Mouse (Mus musculus) embryonic facial prominence, embryonic 10.5 days (tissue): ENCODE data around the gene Emc8. TPM values are rescaled to one million over a fixed set of nuclear protein-coding genes. Genes with fewer than 3 reads are reported as not detected.
"Not testable (repeated sequence)": the region's sequence is repeated elsewhere in the genome, so short reads cannot be mapped to it uniquely, and the experiment has no call there.

Experiments
- DNase-seq: peaks from one replicate; pipeline ENCODE4 v3.0.0-alpha.2; 2017; ENCODE audit warnings: low spot score
- H3K27ac ChIP-seq: fragments of 300-500 bp; sonication (generic); replicated peaks from 2 replicates; pipeline ENCODE4 v1.5.1; 2016; ENCODE audit warnings: mild to moderate bottlenecking
- H3K27me3 ChIP-seq: fragments of 300-500 bp; sonication (generic); replicated peaks from 2 replicates; pipeline ENCODE4 v1.6.1; 2016; ENCODE audit warnings: low read depth, mild to moderate bottlenecking; ENCODE audit not compliant: poor library complexity, severe bottlenecking
- H3K36me3 ChIP-seq: fragments of 300-500 bp; sonication (generic); replicated peaks from 2 replicates; pipeline ENCODE4 v1.6.1; 2016; ENCODE audit warnings: mild to moderate bottlenecking, moderate library complexity
- H3K4me1 ChIP-seq: fragments of 300-500 bp; sonication (generic); 2 replicates; pipeline ENCODE4 v1.6.1; 2016
- H3K4me3 ChIP-seq: fragments of 300-500 bp; sonication (generic); 2 replicates; pipeline ENCODE4 v1.5.1; 2016; ENCODE audit warnings: mild to moderate bottlenecking, moderate library complexity
- H3K9me3 ChIP-seq: fragments of 300-500 bp; sonication (generic); 2 replicates; pipeline ENCODE4 v1.6.1; 2016; ENCODE audit warnings: mild to moderate bottlenecking
- WGBS: fragments of 180-500 bp; shearing (Covaris S2); methylation state at CpG from one replicate; pipeline ENCODE4 v1.1.7; 2016; 5-methylcytosine and 5-hydroxymethylcytosine counted together
- polyA plus RNA-seq: library from polyadenylated mRNA; unstranded; fragments of >200 nt; fragmentation: Nextera tagmentation; extraction: Ambion mirVana; gene quantifications from 2 replicates; pipeline ENCODE4 v1.2.1, GENCODE M21; 2016

Gene Emc8
- polyA plus RNA-seq, 1 experiment from 2014 or later, result 400 TPM

GRCm38 (mm10) chr8:120681113-120681512, 12.7 kb upstream of the Emc8 start:
- no peaks in the 10 kb centered on the region for H3K36me3 ChIP-seq
- no peak overlapping the region for H3K4me3 ChIP-seq
- H3K27me3 ChIP-seq, result peaks cover 26% of the 10 kb centered on the region
- peaks cover 26% of the 10 kb centered on the region for H3K4me1 ChIP-seq
- WGBS, result 84% methylated on average over 10 of the region's 10 CpGs
- DNase-seq, result no peak
- H3K27ac ChIP-seq, result no peak overlapping the region
- H3K9me3 ChIP-seq, result no peaks in the 10 kb centered on the region

GRCm38 (mm10) chr8:120680405-120680804, 12.0 kb upstream of the Emc8 start:
- H3K9me3 ChIP-seq, H3K27ac ChIP-seq, H3K36me3 ChIP-seq, H3K4me3 ChIP-seq: not testable (repeated sequence)
- Histone ChIP-seq H3K27me3 (peaks cover 23% of the 10 kb centered on the region), H3K4me1 (peaks cover 19% of the 10 kb centered on the region)
- 63% methylated on average over 7 of the region's 7 CpGs for WGBS
- peak; percentile 52 for DNase-seq

- WGBS, result 75% methylated on average over 11 of the region's 11 CpGs
- DNase-seq, result no peak
- no peak overlapping the region for H3K27ac ChIP-seq
- H3K9me3 ChIP-seq, result no peaks in the 10 kb centered on the region
- peaks cover 23% of the 10 kb centered on the region for H3K27me3 ChIP-seq
- H3K36me3 ChIP-seq, result peaks cover 9% of the 10 kb centered on the region
- no peak overlapping the region for H3K4me3 ChIP-seq
- peaks cover 13% of the 10 kb centered on the region for H3K4me1 ChIP-seq
Measured at GRCm38 (mm10) chr8:120679629-120680387, 11.4 kb upstream of the Emc8 start.

- Histone ChIP-seq H3K36me3 (peaks cover 18% of the 10 kb centered on the region), H3K4me1 (peaks cover 4% of the 10 kb centered on the region; the same call in 1 of the 2 replicates), H3K4me3 (no peak overlapping the region), H3K27ac (no peak overlapping the region), H3K9me3 (no peaks in the 10 kb centered on the region), H3K27me3 (peaks cover 17% of the 10 kb centered on the region)
- WGBS, result 13% methylated on average over 10 of the region's 10 CpGs
- DNase-seq, result peak; percentile 86
Measured at GRCm38 (mm10) chr8:120678447-120678846, 10.1 kb upstream of the Emc8 start.

GRCm38 (mm10) chr8:120675718-120676117, 7.3 kb upstream of the Emc8 start:
- peaks cover 16% of the 10 kb centered on the region for H3K4me1 ChIP-seq
- H3K27ac ChIP-seq, result no peak overlapping the region
- H3K36me3 ChIP-seq, result peaks cover 45% of the 10 kb centered on the region
- H3K4me3 ChIP-seq, result no peak overlapping the region
- no peak for DNase-seq
- no peaks in the 10 kb centered on the region for H3K9me3 ChIP-seq
- 0 out of 2 replicates have a peak, but pooled peaks cover 6% of the 10 kb centered on the region for H3K27me3 ChIP-seq
- 71% methylated on average over 8 of the region's 8 CpGs for WGBS

GRCm38 (mm10) chr8:120673298-120673697, 4.9 kb upstream of the Emc8 start:
- Histone ChIP-seq H3K4me1 (peaks cover 30% of the 10 kb centered on the region), H3K27me3 (no peaks in the 10 kb centered on the region), H3K36me3 (peaks cover 57% of the 10 kb centered on the region), H3K4me3 (no peak overlapping the region), H3K27ac (no peak overlapping the region), H3K9me3 (no peaks in the 10 kb centered on the region)
- 93% methylated on average over 7 of the region's 7 CpGs for WGBS
- DNase-seq, result no peak

GRCm38 (mm10) chr8:120672626-120673229, 4.4 kb upstream of the Emc8 start:
- H3K27me3 ChIP-seq, result no peaks in the 10 kb centered on the region
- 93% methylated on average over 16 of the region's 16 CpGs for WGBS
- no peak overlapping the region for H3K4me3 ChIP-seq
- peaks cover 57% of the 10 kb centered on the region for H3K36me3 ChIP-seq
- peaks cover 30% of the 10 kb centered on the region for H3K4me1 ChIP-seq
- no peak overlapping the region for H3K27ac ChIP-seq
- no peaks in the 10 kb centered on the region for H3K9me3 ChIP-seq
- no peak for DNase-seq

- H3K4me3 ChIP-seq, result no peak overlapping the region
- 46% methylated on average over 6 of the region's 6 CpGs for WGBS
- no peak overlapping the region for H3K27ac ChIP-seq
- no peaks in the 10 kb centered on the region for H3K27me3 ChIP-seq
- peak; percentile 21 for DNase-seq
- H3K4me1 ChIP-seq, result peaks cover 34% of the 10 kb centered on the region
- no peaks in the 10 kb centered on the region for H3K9me3 ChIP-seq
- H3K36me3 ChIP-seq, result peaks cover 57% of the 10 kb centered on the region
Measured at GRCm38 (mm10) chr8:120671775-120672174, 3.4 kb upstream of the Emc8 start.

GRCm38 (mm10) chr8:120667561-120668373, 606 bp downstream of the Emc8 start, which contains the start of the genes Gm27021 and Cox4i1:
Gm27021 (minus strand) TSS chr8:120668079.
Cox4i1 (plus strand) TSS chr8:120668222.
- Histone ChIP-seq H3K4me1 (peaks cover 61% of the 10 kb centered on the region), H3K27ac (peak within 1 kb of the TSS; percentile 93)

GRCm38 (mm10) chr8:120666807-120667470, 1.4 kb downstream of the Emc8 start:
- DNase-seq, result peak; percentile 36
- Histone ChIP-seq H3K4me1 (peaks cover 59% of the 10 kb centered on the region), H3K27ac (peak overlapping the region; percentile 93), H3K27me3 (no peaks in the 10 kb centered on the region), H3K9me3 (no peaks in the 10 kb centered on the region), H3K36me3 (peaks cover 50% of the 10 kb centered on the region), H3K4me3 (peak overlapping the region; percentile 99)
- 1% methylated on average over 17 of the region's 17 CpGs for WGBS

More at GRCm38 (mm10) chr8:120667561-120668373, 606 bp downstream of the Emc8 start, which contains the start of the genes Gm27021 and Cox4i1:
- H3K4me3 ChIP-seq, result peak within 1 kb of the TSS; percentile 99
- no peaks in the 10 kb centered on the region for H3K9me3 ChIP-seq
- H3K36me3 ChIP-seq, result peaks cover 59% of the 10 kb centered on the region
- under 1% methylated on average over 105 of the region's 105 CpGs for WGBS
- H3K27me3 ChIP-seq, result no peaks in the 10 kb centered on the region
- DNase-seq, result peak; percentile 99

- Histone ChIP-seq H3K36me3 (peaks cover 43% of the 10 kb centered on the region), H3K9me3 (no peaks in the 10 kb centered on the region), H3K4me3 (peak overlapping the region; percentile 99), H3K27ac (0 out of 2 replicates have a peak overlapping the region, but pooled peaks have one; percentile 93), H3K4me1 (peaks cover 50% of the 10 kb centered on the region), H3K27me3 (no peaks in the 10 kb centered on the region)
- WGBS, result 71% methylated on average over 3 of the region's 3 CpGs
- DNase-seq, result no peak
Measured at GRCm38 (mm10) chr8:120665726-120666455, 2.5 kb downstream of the Emc8 start.
